Mouse (Mus musculus): ENCODE results near the gene Popdc3.

DNA sequence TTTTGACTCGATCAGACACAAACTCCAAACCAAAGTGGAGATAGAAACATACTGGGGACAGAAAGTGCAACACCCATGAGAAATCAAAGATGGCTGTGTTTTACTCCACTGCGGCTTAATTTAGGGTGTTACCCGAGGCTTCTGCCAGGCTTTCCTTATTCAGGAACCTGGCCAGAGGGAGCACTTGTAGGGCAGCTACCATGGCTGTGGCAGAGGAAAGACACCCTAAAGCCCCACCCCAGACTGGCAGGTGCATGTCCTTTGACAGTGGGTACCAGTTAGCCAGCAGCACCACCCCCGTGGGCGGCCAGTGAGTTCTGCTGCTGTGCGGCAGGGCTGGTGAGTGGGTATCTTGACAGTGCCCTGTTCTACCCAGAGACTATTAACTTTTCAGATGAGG, 178.2 kb downstream of the Popdc3 start:
- TF ChIP-seq POLR2A (IDR thresholded peaks at IDR 0.05; ENCODE audit: insufficient read depth, low read depth, low read length) (no peak), CTCF (IDR thresholded peaks at IDR 0.05; ENCODE audit: insufficient read depth, low read depth, low read length) (no peak)

Measured in olfactory bulb, adult 2 months (tissue).